Mouse (Mus musculus) c-Kit-positive CD71-positive TER-119-positive erythroid progenitor cells, embryonic 14.5 days (primary cell): Measurements from ENCODE around the gene Azi2.

Experiments used
- DNase-seq: peaks from one replicate; pipeline ENCODE4 v3.0.0-alpha.2; 2013; ENCODE audit warnings: low spot score

Azi2 gene

GRCm38 (mm10) chr9:118040218-118041021 is at the start of gene Azi2:
Gene Azi2, plus strand, starts transcription at chr9:118040499.
- DNase-seq, result peak; percentile 97

- no peak for DNase-seq
These were observed 43.7 kb upstream of the Azi2 start for GRCm38 (mm10) chr9:117996631-117997030.

GRCm38 (mm10) chr9:118001488-118001887 is 38.8 kb upstream of the Azi2 start:
- no peak for DNase-seq

GRCm38 (mm10) chr9:118003218-118003886 is 36.9 kb upstream of the Azi2 start:
- DNase-seq, result no peak

GRCm38 (mm10) chr9:118003937-118004336 is 36.4 kb upstream of the Azi2 start:
- DNase-seq, result no peak

- no peak for DNase-seq
These were observed 27.4 kb upstream of the Azi2 start for GRCm38 (mm10) chr9:118012928-118013327.

GRCm38 (mm10) chr9:118024966-118025365 is 15.3 kb upstream of the Azi2 start:
- no peak for DNase-seq

- DNase-seq, result no peak
These were observed 10.8 kb upstream of the Azi2 start for GRCm38 (mm10) chr9:118029490-118029889.

GRCm38 (mm10) chr9:118030252-118030651 is 10.0 kb upstream of the Azi2 start:
- DNase-seq, result no peak

- no peak for DNase-seq
These were observed 8.6 kb upstream of the Azi2 start for GRCm38 (mm10) chr9:118031694-118032093.

GRCm38 (mm10) chr9:118034990-118035389 is 5.3 kb upstream of the Azi2 start:
- no peak for DNase-seq

- no peak for DNase-seq
These were observed 712 bp downstream of the Azi2 start for GRCm38 (mm10) chr9:118041022-118041400.

- no peak for DNase-seq
These were observed 1.3 kb downstream of the Azi2 start for GRCm38 (mm10) chr9:118041646-118042045.

GRCm38 (mm10) chr9:118042738-118043137 is 2.4 kb downstream of the Azi2 start:
- DNase-seq, result no peak

- DNase-seq, result no peak
These were observed 3.3 kb downstream of the Azi2 start for GRCm38 (mm10) chr9:118043581-118043980.

- DNase-seq, result no peak
These were observed 4.8 kb downstream of the Azi2 start for GRCm38 (mm10) chr9:118045011-118045533.

GRCm38 (mm10) chr9:118053286-118053685 is 13.0 kb downstream of the Azi2 start:
- DNase-seq, result peak; percentile 45

- DNase-seq, result no peak
These were observed 18.8 kb downstream of the Azi2 start for GRCm38 (mm10) chr9:118059101-118059500.

- no peak for DNase-seq
These were observed 30.1 kb downstream of the Azi2 start for GRCm38 (mm10) chr9:118070442-118070841.

GRCm38 (mm10) chr9:118071337-118071736 is 31.0 kb downstream of the Azi2 start:
- DNase-seq, result no peak

- peak; percentile 59 for DNase-seq
These were observed 31.8 kb downstream of the Azi2 start for GRCm38 (mm10) chr9:118072101-118072500.

GRCm38 (mm10) chr9:118073358-118073757 is 33.1 kb downstream of the Azi2 start:
- no peak for DNase-seq
